Mouse (Mus musculus) left cerebral cortex, adult 8-10 months (tissue): ENCODE measurements around the gene Ccdc171. TPM values are rescaled to one million over a fixed set of nuclear protein-coding genes. Genes with fewer than 3 reads are reported as not detected.
"Not testable (repeated sequence)": the region's sequence is repeated elsewhere in the genome, so short reads cannot be mapped to it uniquely, and the experiment has no call there.

ENCODE experiments used
- DNase-seq, 2 experiments: peaks; one replicate each; pipeline ENCODE4 v3.0.0; 2022; ENCODE audit warnings: low spot score in 2 of 2
- total RNA-seq, 4 experiments: library from RNA; stranded (reverse); gene quantifications; 2 replicates each; pipeline ENCODE4 v1.2.4; 2022

The Ccdc171 gene
- total RNA-seq, 4 experiments from 2014 or later = 3.8 to 4.5 (median 3.8) TPM

- no peak for DNase-seq
Observed at GRCm38 (mm10) chr4:83655396-83655795, 130.1 kb downstream of the Ccdc171 start.

- no peak for DNase-seq
Observed at GRCm38 (mm10) chr4:83656571-83656970, 131.2 kb downstream of the Ccdc171 start.

- no peak for DNase-seq
Observed at GRCm38 (mm10) chr4:83657021-83657420, 131.7 kb downstream of the Ccdc171 start.

GRCm38 (mm10) chr4:83658415-83658814 is 133.1 kb downstream of the Ccdc171 start:
- DNase-seq = no peak

GRCm38 (mm10) chr4:83659411-83659810 is 134.1 kb downstream of the Ccdc171 start:
- no peak for DNase-seq

- DNase-seq = no peak
Observed at GRCm38 (mm10) chr4:83661519-83662271, 136.3 kb downstream of the Ccdc171 start.

GRCm38 (mm10) chr4:83662301-83662700 is 137.0 kb downstream of the Ccdc171 start:
- no peak for DNase-seq

GRCm38 (mm10) chr4:83669552-83669951 is 144.2 kb downstream of the Ccdc171 start:
- no peak for DNase-seq

- not testable (repeated sequence) for DNase-seq
Observed at GRCm38 (mm10) chr4:83675308-83675707, 150.0 kb downstream of the Ccdc171 start.

- DNase-seq = peak in 1 of 2 experiments; percentile 9
Observed at GRCm38 (mm10) chr4:83676444-83676843, 151.1 kb downstream of the Ccdc171 start.

- no peak for DNase-seq
Observed at GRCm38 (mm10) chr4:83681081-83681480, 155.7 kb downstream of the Ccdc171 start.

- no peak for DNase-seq
Observed at GRCm38 (mm10) chr4:83682866-83683265, 157.5 kb downstream of the Ccdc171 start.

- no peak for DNase-seq
Observed at GRCm38 (mm10) chr4:83700190-83700589, 174.8 kb downstream of the Ccdc171 start.

- no peak for DNase-seq
Observed at GRCm38 (mm10) chr4:83716996-83717395, 191.7 kb downstream of the Ccdc171 start.

- DNase-seq = no peak
Observed at GRCm38 (mm10) chr4:83719816-83720215, 194.5 kb downstream of the Ccdc171 start.

GRCm38 (mm10) chr4:83725136-83725535 is 199.8 kb downstream of the Ccdc171 start:
- no peak for DNase-seq

- DNase-seq = no peak
Observed at GRCm38 (mm10) chr4:83739137-83739890, 214.0 kb downstream of the Ccdc171 start.

- no peak for DNase-seq
Observed at GRCm38 (mm10) chr4:83739891-83740277, 214.5 kb downstream of the Ccdc171 start.

- DNase-seq = no peak
Observed at GRCm38 (mm10) chr4:83742806-83743460, 217.6 kb downstream of the Ccdc171 start.

- no peak for DNase-seq
Observed at GRCm38 (mm10) chr4:83775136-83775535, 249.8 kb downstream of the Ccdc171 start.

- DNase-seq = no peak
Observed at GRCm38 (mm10) chr4:83780044-83780443, 254.7 kb downstream of the Ccdc171 start.

- no peak for DNase-seq
Observed at GRCm38 (mm10) chr4:83785115-83785514, 259.8 kb downstream of the Ccdc171 start.
